In the genomic region with DNA sequence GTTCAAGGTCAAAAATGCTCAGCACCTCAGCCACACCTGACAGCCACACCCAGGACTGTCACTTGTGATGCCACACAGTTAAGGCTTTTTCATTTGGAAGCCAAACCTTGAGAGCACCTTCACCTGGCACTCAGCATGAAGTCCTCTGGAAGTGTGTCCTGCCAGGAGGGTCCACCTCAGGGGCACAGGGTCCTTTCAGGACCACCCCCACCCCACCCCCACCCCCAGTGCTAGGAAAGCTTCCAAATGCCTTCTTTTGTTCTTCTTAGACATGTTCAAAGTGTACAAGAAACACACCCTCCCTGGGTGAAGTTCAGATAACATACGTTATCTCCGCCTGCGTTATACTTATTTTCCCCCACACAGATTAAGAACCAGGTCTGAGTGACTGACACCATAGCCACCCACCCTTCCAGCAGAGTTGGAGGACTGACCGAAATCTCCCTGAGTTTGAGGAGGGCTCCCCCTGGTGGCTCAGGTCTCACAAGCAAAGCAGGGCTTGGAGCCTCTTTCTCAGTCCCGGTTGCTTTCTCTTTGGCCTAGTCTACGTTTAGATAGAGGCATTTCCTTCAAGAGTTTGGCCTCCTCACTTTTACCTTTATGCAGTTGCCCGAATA, we compare ENCODE assay signal across 1 mouse cellular context.
TF ChIP-seq lines count a peak whose summit lies in the region.

No protein-coding gene starts in this region.

TF ChIP-seq in C2C12, 6 proteins besides CTCF, POLR2A, EP300 and RAD21 (continued from another document):
- TF ChIP-seq MYOG (IDR thresholded peaks at IDR 0.05; ENCODE audit: control insufficient read depth, extremely low read depth, insufficient read length): no peak
- TF ChIP-seq MAX (IDR thresholded peaks at IDR 0.05): no peak
